Mouse (Mus musculus): ENCODE measurements around the gene Pigf. TPM values are rescaled to one million over a fixed set of nuclear protein-coding genes. Genes with fewer than 3 reads are reported as not detected.

Gene Pigf
- total and polyA plus RNA-seq, 3 experiments, result 3.7 to 22.8 (median 14.7) TPM

- H3K4me1 ChIP-seq (ENCODE audit: insufficient read depth, low read depth, low read length), result peaks cover 2% of the 10 kb centered on the region; the same call in 1 of the 2 replicates
- ATAC-seq (ENCODE audit: extremely low read depth, insufficient number of reproducible peaks, low FRiP score, poor library complexity, severe bottlenecking) (peak; percentile 85), DNase-seq (ENCODE audit: low spot score) (peak; percentile 46)
- peaks cover 22% of the 10 kb centered on the region for H3K27me3 ChIP-seq (ENCODE audit: insufficient read depth, low read length)
- no peaks in the 10 kb centered on the region for H3K36me3 ChIP-seq (replicated peaks)
- no peak overlapping the region for H3K4me3 ChIP-seq (ENCODE audit: low read depth, low read length)
- TF ChIP-seq CTCF (IDR thresholded peaks at IDR 0.05; ENCODE audit: low read depth, low read length) (peak; percentile 97), POLR2AphosphoS5 (IDR thresholded peaks at IDR 0.05; ENCODE audit: insufficient replicate concordance, low read depth, low read length) (no peak), GATA1 (IDR thresholded peaks at IDR 0.05; ENCODE audit: borderline replicate concordance, low read length) (no peak)
- no peaks in the 10 kb centered on the region for H3K9me3 ChIP-seq (replicated peaks)
Observed at GRCm38 (mm10) chr17:87044364-87044763, 19.2 kb upstream of the Pigf start.

- ATAC-seq (ENCODE audit: extremely low read depth, insufficient number of reproducible peaks, low FRiP score, poor library complexity, severe bottlenecking), result no peak
- TF ChIP-seq TAL1 (conservative IDR thresholded peaks at IDR 0.05; ENCODE audit: low read depth, low read length) (no peak), GATA2 (IDR thresholded peaks at IDR 0.05; ENCODE audit: borderline replicate concordance, low read depth, low read length) (no peak), CTCF (IDR thresholded peaks at IDR 0.05; ENCODE audit: low read depth, low read length) (no peak), POLR2AphosphoS5 (IDR thresholded peaks at IDR 0.05; ENCODE audit: insufficient replicate concordance, low read depth, low read length) (no peak)
- no peak for DNase-seq (ENCODE audit: low spot score)
- Histone ChIP-seq H3K4me3 (ENCODE audit: low read depth, low read length) (no peak overlapping the region), H3K36me3 (replicated peaks) (peaks cover 25% of the 10 kb centered on the region), H3K27me3 (ENCODE audit: insufficient read depth, low read length) (peaks cover 20% of the 10 kb centered on the region), H3K4me1 (ENCODE audit: insufficient read depth, low read depth, low read length) (peaks cover 2% of the 10 kb centered on the region; the same call in 1 of the 2 replicates), H3K9me3 (replicated peaks) (no peaks in the 10 kb centered on the region)
Observed at GRCm38 (mm10) chr17:87041739-87042138, 16.5 kb upstream of the Pigf start.

GRCm38 (mm10) chr17:87038496-87038895 lies 13.3 kb upstream of the Pigf start:
- ATAC-seq (ENCODE audit: extremely low read depth, insufficient number of reproducible peaks, low FRiP score, poor library complexity, severe bottlenecking) (no peak), DNase-seq (ENCODE audit: low spot score) (no peak)
- TF ChIP-seq GATA2 (IDR thresholded peaks at IDR 0.05; ENCODE audit: borderline replicate concordance, low read depth, low read length) (no peak), TAL1 (conservative IDR thresholded peaks at IDR 0.05; ENCODE audit: low read depth, low read length) (no peak), POLR2AphosphoS5 (IDR thresholded peaks at IDR 0.05; ENCODE audit: insufficient replicate concordance, low read depth, low read length) (no peak), GATA1 (IDR thresholded peaks at IDR 0.05; ENCODE audit: borderline replicate concordance, low read length) (no peak), CTCF (IDR thresholded peaks at IDR 0.05; ENCODE audit: low read depth, low read length) (no peak)
- Histone ChIP-seq H3K27me3 (ENCODE audit: insufficient read depth, low read length) (peaks cover 9% of the 10 kb centered on the region), H3K4me1 (ENCODE audit: insufficient read depth, low read depth, low read length) (no peaks in the 10 kb centered on the region), H3K36me3 (replicated peaks) (peaks cover 49% of the 10 kb centered on the region), H3K9me3 (replicated peaks) (no peaks in the 10 kb centered on the region), H3K4me3 (ENCODE audit: low read depth, low read length) (no peak overlapping the region)

GRCm38 (mm10) chr17:87036141-87037073 lies 11.2 kb upstream of the Pigf start:
- TF ChIP-seq CTCF (IDR thresholded peaks at IDR 0.05; ENCODE audit: low read depth, low read length), result peak; percentile 29; the same call in 1 of the 2 replicates
- no peak for TF ChIP-seq TAL1 (conservative IDR thresholded peaks at IDR 0.05; ENCODE audit: low read depth, low read length)
- Histone ChIP-seq H3K4me3 (ENCODE audit: low read depth, low read length) (no peak overlapping the region), H3K27me3 (ENCODE audit: insufficient read depth, low read length) (no peaks in the 10 kb centered on the region), H3K4me1 (ENCODE audit: insufficient read depth, low read depth, low read length) (no peaks in the 10 kb centered on the region), H3K9me3 (replicated peaks) (no peaks in the 10 kb centered on the region), H3K36me3 (replicated peaks) (peaks cover 66% of the 10 kb centered on the region)
- DNase-seq (ENCODE audit: low spot score) (peak; percentile 29), ATAC-seq (ENCODE audit: extremely low read depth, insufficient number of reproducible peaks, low FRiP score, poor library complexity, severe bottlenecking) (peak; percentile 63; the same call in 1 of the 2 replicates)

GRCm38 (mm10) chr17:87024491-87025242 lies 539 bp downstream of the Pigf start:
- no peaks in the 10 kb centered on the region for H3K9me3 ChIP-seq (replicated peaks)
- peaks cover 27% of the 10 kb centered on the region for H3K4me1 ChIP-seq (ENCODE audit: insufficient read depth, low read depth, low read length)
- TF ChIP-seq POLR2AphosphoS5 (IDR thresholded peaks at IDR 0.05; ENCODE audit: insufficient replicate concordance, low read depth, low read length), result no peak
- TF ChIP-seq GATA1 (IDR thresholded peaks at IDR 0.05; ENCODE audit: borderline replicate concordance, low read length), result no peak
- no peak for TF ChIP-seq CTCF (IDR thresholded peaks at IDR 0.05; ENCODE audit: low read depth, low read length)
- no peak for TF ChIP-seq TAL1 (conservative IDR thresholded peaks at IDR 0.05; ENCODE audit: low read depth, low read length)
- no peak for TF ChIP-seq GATA2 (IDR thresholded peaks at IDR 0.05; ENCODE audit: borderline replicate concordance, low read depth, low read length)
- H3K36me3 ChIP-seq (replicated peaks), result peaks cover 35% of the 10 kb centered on the region
- ATAC-seq (ENCODE audit: extremely low read depth, insufficient number of reproducible peaks, low FRiP score, poor library complexity, severe bottlenecking), result no peak
- peak overlapping the region; percentile 97 for H3K4me3 ChIP-seq (ENCODE audit: low read depth, low read length)
- H3K27me3 ChIP-seq (ENCODE audit: insufficient read depth, low read length), result no peaks in the 10 kb centered on the region
- peak; percentile 7 for DNase-seq (ENCODE audit: low spot score)

- TF ChIP-seq GATA1 (IDR thresholded peaks at IDR 0.05; ENCODE audit: borderline replicate concordance, low read length) (no peak), GATA2 (IDR thresholded peaks at IDR 0.05; ENCODE audit: borderline replicate concordance, low read depth, low read length) (no peak), CTCF (IDR thresholded peaks at IDR 0.05; ENCODE audit: low read depth, low read length) (no peak), POLR2AphosphoS5 (IDR thresholded peaks at IDR 0.05; ENCODE audit: insufficient replicate concordance, low read depth, low read length) (no peak), TAL1 (conservative IDR thresholded peaks at IDR 0.05; ENCODE audit: low read depth, low read length) (no peak)
- peaks cover 17% of the 10 kb centered on the region for H3K4me1 ChIP-seq (ENCODE audit: insufficient read depth, low read depth, low read length)
- no peaks in the 10 kb centered on the region for H3K27me3 ChIP-seq (ENCODE audit: insufficient read depth, low read length)
- DNase-seq (ENCODE audit: low spot score), result no peak
- peaks cover 53% of the 10 kb centered on the region for H3K36me3 ChIP-seq (replicated peaks)
- H3K4me3 ChIP-seq (ENCODE audit: low read depth, low read length), result no peak overlapping the region
- ATAC-seq (ENCODE audit: extremely low read depth, insufficient number of reproducible peaks, low FRiP score, poor library complexity, severe bottlenecking), result no peak
- H3K9me3 ChIP-seq (replicated peaks), result no peaks in the 10 kb centered on the region
Observed at GRCm38 (mm10) chr17:87019692-87020091, 5.5 kb downstream of the Pigf start.
